Mouse (Mus musculus): ENCODE results near the gene Pate1. TPM values are rescaled to one million over a fixed set of nuclear protein-coding genes. Genes with fewer than 3 reads are reported as not detected.

Pate1 gene
- polyA plus RNA-seq (2012; rRNA removed) = not detected in 2 replicates

DNA sequence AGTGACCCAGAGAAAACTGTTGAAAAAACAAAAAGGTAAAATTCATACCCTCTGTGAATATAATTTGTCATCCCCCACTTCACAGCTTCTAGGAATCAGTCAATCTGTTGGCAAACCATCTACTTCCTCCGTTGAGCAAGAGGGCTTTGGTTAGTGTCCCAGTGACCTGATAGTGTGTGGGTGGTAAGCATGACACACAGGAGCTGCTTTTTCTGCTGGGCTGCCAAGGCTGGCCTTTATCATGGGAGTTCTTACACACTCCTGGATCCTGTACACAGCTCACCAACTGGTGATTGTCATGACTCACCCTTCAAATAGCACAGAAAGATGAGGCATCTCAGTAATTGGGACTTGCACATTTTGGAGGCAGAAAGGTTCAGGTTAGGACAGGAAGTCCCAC is at the start of gene Pate1:
Gene Pate1, minus strand, starts transcription at position 378 of the 400 bp plus-strand sequence.
- Histone ChIP-seq H3K4me3 (replicated peaks; ENCODE audit: extremely low read depth, low read depth, low read length) (no peak within 1 kb of the TSS), H3K4me1 (ENCODE audit: control insufficient read depth, insufficient read depth, low read length) (no peaks in the 10 kb centered on the region)
- no peak for DNase-seq
- WGBS = 38% methylated on average over 1 of the region's 1 CpGs
- no peak for TF ChIP-seq POLR2A (IDR thresholded peaks at IDR 0.05; ENCODE audit: borderline replicate concordance, extremely low read depth, low read depth, low read length)
- TF ChIP-seq CTCF (IDR thresholded peaks at IDR 0.05; ENCODE audit: insufficient read depth, low read length) = no peak

GRCm38 (mm10) chr9:35707265-35707664 is 20.1 kb upstream of the Pate1 start:
- H3K4me3 ChIP-seq (replicated peaks; ENCODE audit: extremely low read depth, low read depth, low read length) = no peak overlapping the region
- TF ChIP-seq POLR2A (IDR thresholded peaks at IDR 0.05; ENCODE audit: borderline replicate concordance, extremely low read depth, low read depth, low read length) (no peak), CTCF (IDR thresholded peaks at IDR 0.05; ENCODE audit: insufficient read depth, low read length) (no peak)
- no peaks in the 10 kb centered on the region for H3K4me1 ChIP-seq (ENCODE audit: control insufficient read depth, insufficient read depth, low read length)
- no peak for DNase-seq

GRCm38 (mm10) chr9:35691924-35692323 is 4.7 kb upstream of the Pate1 start:
- no peak for DNase-seq
- Histone ChIP-seq H3K4me3 (replicated peaks; ENCODE audit: extremely low read depth, low read depth, low read length) (no peak overlapping the region), H3K4me1 (ENCODE audit: control insufficient read depth, insufficient read depth, low read length) (no peaks in the 10 kb centered on the region)
- TF ChIP-seq POLR2A (IDR thresholded peaks at IDR 0.05; ENCODE audit: borderline replicate concordance, extremely low read depth, low read depth, low read length) (no peak), CTCF (IDR thresholded peaks at IDR 0.05; ENCODE audit: insufficient read depth, low read length) (no peak)

DNA sequence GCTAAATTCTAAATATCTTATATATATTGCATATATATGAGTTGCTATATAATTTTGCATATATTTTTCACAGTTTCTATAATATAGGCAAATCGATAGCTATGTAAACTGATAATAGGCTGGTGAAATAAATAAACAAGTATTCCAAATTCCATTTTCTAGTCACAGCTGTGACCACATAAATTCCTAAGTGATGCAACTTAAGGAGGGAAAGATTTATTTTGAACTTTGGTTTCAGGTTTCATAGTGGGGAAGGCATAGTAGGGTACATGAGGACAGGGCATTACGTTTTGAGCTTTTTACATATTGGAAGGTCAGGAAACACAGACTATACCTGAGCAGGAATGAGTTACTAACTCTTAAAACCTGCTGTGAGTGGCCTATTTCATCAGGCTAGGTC is 13.6 kb downstream of the Pate1 start:
- no peak for DNase-seq
- 73% methylated on average over 2 of the region's 2 CpGs for WGBS
- TF ChIP-seq CTCF (IDR thresholded peaks at IDR 0.05; ENCODE audit: insufficient read depth, low read length) = no peak
- no peak for TF ChIP-seq POLR2A (IDR thresholded peaks at IDR 0.05; ENCODE audit: borderline replicate concordance, extremely low read depth, low read depth, low read length)

DNA sequence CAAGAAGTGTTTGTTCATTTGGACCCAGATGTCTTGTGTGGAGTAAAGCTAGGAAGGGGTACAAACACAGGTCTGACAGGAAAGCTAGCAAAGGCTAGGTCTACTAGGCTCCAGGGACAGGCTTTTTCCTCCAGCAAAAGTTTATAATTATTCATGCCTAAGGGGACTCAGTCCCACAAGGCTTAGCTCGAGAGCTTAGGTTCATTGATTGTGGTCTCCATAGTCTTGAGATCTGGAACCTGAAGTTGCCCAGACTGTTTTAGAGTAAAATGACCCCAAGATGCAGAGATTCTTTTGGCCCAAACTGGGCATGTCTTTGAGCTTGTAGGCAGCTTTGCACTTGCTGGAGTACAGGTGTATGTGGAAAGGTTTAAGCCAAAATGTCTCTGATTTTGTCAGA is 39.1 kb downstream of the Pate1 start, which contains the start of gene Pate3:
Gene Pate3, minus strand, starts transcription at position 101 of the 400 bp plus-strand sequence.
- WGBS = 50% methylated on average over 1 of the region's 1 CpGs
- no peaks in the 10 kb centered on the region for H3K4me1 ChIP-seq (ENCODE audit: control insufficient read depth, insufficient read depth, low read length)
- DNase-seq = no peak
- H3K4me3 ChIP-seq (replicated peaks; ENCODE audit: extremely low read depth, low read depth, low read length) = no peak within 1 kb of the TSS
- TF ChIP-seq CTCF (IDR thresholded peaks at IDR 0.05; ENCODE audit: insufficient read depth, low read length) (no peak), POLR2A (IDR thresholded peaks at IDR 0.05; ENCODE audit: borderline replicate concordance, extremely low read depth, low read depth, low read length) (no peak)

More for the DNA sequence above, 13.6 kb downstream of the Pate1 start:
- Histone ChIP-seq H3K4me1 (ENCODE audit: control insufficient read depth, insufficient read depth, low read length) (no peaks in the 10 kb centered on the region), H3K4me3 (replicated peaks; ENCODE audit: extremely low read depth, low read depth, low read length) (no peak overlapping the region)

Other genes starting within 250 kb of the Pate1 start
- gene Gm1113, start 169.1 kb downstream of the Pate1 start, polyA plus RNA-seq (2012; rRNA removed) = not detected in 2 replicates
- 0.02 and 0.03 TPM in 2 replicates for gene Ddx25, start 128.9 kb downstream of the Pate1 start, polyA plus RNA-seq (2012; rRNA removed)
- 1.1 and 2.2 TPM in 2 replicates for gene Pus3, start 128.8 kb downstream of the Pate1 start, polyA plus RNA-seq (2012; rRNA removed)
- gene Pate2, start 117.1 kb downstream of the Pate1 start, polyA plus RNA-seq (2012; rRNA removed) = not detected in 2 replicates
- gene Hyls1, start 117.0 kb downstream of the Pate1 start, polyA plus RNA-seq (2012; rRNA removed) = 0.75 and 0.89 TPM in 2 replicates
- gene Pate4, start 75.4 kb downstream of the Pate1 start, polyA plus RNA-seq (2012; rRNA removed) = not detected in 2 replicates
- not detected in 2 replicates for gene Pate3, start 39.2 kb downstream of the Pate1 start, polyA plus RNA-seq (2012; rRNA removed)
- gene Gm17677, start 53.7 kb upstream of the Pate1 start, polyA plus RNA-seq (2012; rRNA removed) = not detected in 2 replicates
- gene Gm17727, start 90.7 kb upstream of the Pate1 start, polyA plus RNA-seq (2012; rRNA removed) = not detected in 2 replicates
- gene Gm27235, start 102.7 kb upstream of the Pate1 start, polyA plus RNA-seq (2012; rRNA removed) = not detected in 2 replicates
- not detected in 2 replicates for gene D730048I06Rik, start 102.7 kb upstream of the Pate1 start, polyA plus RNA-seq (2012; rRNA removed)
- gene 9230110F15Rik, start 156.8 kb upstream of the Pate1 start, polyA plus RNA-seq (2012; rRNA removed) = not detected in 2 replicates
- gene 9230113P08Rik, start 221.0 kb upstream of the Pate1 start, polyA plus RNA-seq (2012; rRNA removed) = not detected in 2 replicates

Measured in lung, adult 2 months (tissue).